Mouse (Mus musculus): ENCODE results near the gene Tshr. TPM values are rescaled to one million over a fixed set of nuclear protein-coding genes. Genes with fewer than 3 reads are reported as not detected.
"Not testable (repeated sequence)": the region's sequence is repeated elsewhere in the genome, so short reads cannot be mapped to it uniquely, and the experiment has no call there.

The Tshr gene
- polyA plus RNA-seq (2012; rRNA removed) (0.34 and 0.36 TPM in 2 replicates), polyA plus RNA-seq (2014; fragmentation: Nextera tagmentation; extraction: Ambion mirVana) (0.62 and 0.77 TPM in 2 replicates)

DNA sequence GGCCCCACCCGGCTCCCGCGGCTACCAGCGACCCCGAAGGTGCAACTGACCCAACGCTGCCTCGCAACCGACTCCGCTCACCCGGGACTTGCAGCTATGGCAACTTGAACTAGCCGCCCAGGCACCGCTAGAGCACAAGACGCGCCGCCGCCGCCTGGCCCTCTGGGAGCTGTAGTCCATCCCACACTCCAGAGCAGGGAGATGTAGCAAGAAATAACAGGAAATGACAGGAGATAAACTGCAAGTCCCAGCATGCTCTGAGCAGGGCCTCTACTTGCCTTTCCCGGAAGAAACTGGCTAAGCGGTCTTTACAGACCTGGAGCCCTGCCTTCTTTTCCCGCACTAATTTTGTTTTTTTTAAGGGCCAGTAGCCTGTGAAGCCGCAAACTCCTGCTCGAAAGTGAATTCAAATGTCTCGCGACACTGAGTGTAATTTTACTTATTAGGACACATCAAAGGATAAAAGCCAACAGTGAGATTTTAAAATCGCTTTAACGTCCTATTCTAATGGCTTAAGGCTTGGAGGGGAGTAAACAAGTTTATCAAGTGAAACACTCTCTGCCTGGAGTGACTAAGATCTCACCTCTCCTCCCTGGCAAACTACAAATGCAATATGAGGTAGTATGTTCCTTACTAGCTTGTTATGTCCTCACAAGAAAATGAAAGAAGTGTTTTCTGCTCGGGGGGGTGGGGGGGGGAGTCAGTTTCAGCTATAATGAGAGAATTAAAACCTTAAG lies at the start of gene Tshr, which contains the start of gene Cep128:
Gene Tshr (plus strand): TSS at position 283 of the 737 bp plus-strand sequence.
Gene Cep128 (minus strand): TSS at position 129 of the 737 bp plus-strand sequence.
- WGBS, result 2% methylated on average over 27 of the region's 27 CpGs
- DNase-seq (ENCODE audit: low spot score), result peak; percentile 97
- peak; percentile 100 for ATAC-seq (ENCODE audit: low FRiP score, low read depth)

GRCm38 (mm10) chr12:91338656-91339055 lies 45.7 kb upstream of the Tshr start:
- not testable (repeated sequence) for ATAC-seq (ENCODE audit: low FRiP score, low read depth); H3K9me3 ChIP-seq (ENCODE audit: control insufficient read depth, low read length); H3K4me1 ChIP-seq (ENCODE audit: control insufficient read depth, insufficient read depth, low read length); H3K36me3 ChIP-seq (ENCODE audit: control insufficient read depth, insufficient read depth, low read length); H3K4me2 ChIP-seq (replicated peaks; ENCODE audit: low read depth, low read length, severe bottlenecking); DNase-seq (ENCODE audit: low spot score); H3K27ac ChIP-seq (replicated peaks; ENCODE audit: low read depth, low read length); H3K4me3 ChIP-seq (replicated peaks; ENCODE audit: low read length); H3K27me3 ChIP-seq (ENCODE audit: control insufficient read depth, insufficient read depth, low read length); H3K9ac ChIP-seq (ENCODE audit: low read depth, low read length, severe bottlenecking)
- WGBS, result 92% methylated on average over 13 of the region's 13 CpGs

More for the DNA sequence above, at the start of gene Tshr, which contains the start of gene Cep128:
- Histone ChIP-seq H3K36me3 (ENCODE audit: control insufficient read depth, insufficient read depth, low read length) (no peaks in the 10 kb centered on the region), H3K4me3 (replicated peaks; ENCODE audit: low read length) (peak within 1 kb of the TSS; percentile 66), H3K4me2 (replicated peaks; ENCODE audit: low read depth, low read length, severe bottlenecking) (peak within 1 kb of the TSS; percentile 90), H3K9me3 (ENCODE audit: control insufficient read depth, low read length) (no peaks in the 10 kb centered on the region), H3K27ac (replicated peaks; ENCODE audit: low read depth, low read length) (no peak within 1 kb of the TSS), H3K4me1 (ENCODE audit: control insufficient read depth, insufficient read depth, low read length) (peaks cover 4% of the 10 kb centered on the region; the same call in 1 of the 2 replicates), H3K9ac (ENCODE audit: low read depth, low read length, severe bottlenecking) (peak within 1 kb of the TSS; percentile 60), H3K27me3 (ENCODE audit: control insufficient read depth, insufficient read depth, low read length) (no peaks in the 10 kb centered on the region)
- TF ChIP-seq POLR2A (IDR thresholded peaks at IDR 0.05; ENCODE audit: borderline replicate concordance, extremely low read depth, insufficient read depth, insufficient read length), result no peak

DNA sequence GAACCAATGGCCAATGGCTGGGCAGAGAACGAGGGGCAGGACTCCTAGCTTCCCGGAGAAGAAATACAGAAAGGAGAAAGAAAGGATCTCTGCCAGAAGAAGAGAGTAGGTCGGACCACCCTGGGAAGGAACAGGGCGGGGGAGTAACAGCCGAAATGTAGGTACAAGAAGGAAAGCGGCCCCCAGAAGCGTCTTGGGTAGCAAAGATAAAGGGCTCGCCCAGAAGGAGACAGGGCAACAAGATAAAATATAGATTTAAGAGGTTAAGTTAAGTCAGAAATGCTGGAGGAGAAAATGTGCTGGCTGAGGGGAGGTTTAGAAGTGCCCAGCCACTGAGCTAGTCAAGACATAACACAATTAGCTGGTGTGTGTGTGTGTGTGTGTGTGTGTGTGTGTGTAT lies 30.6 kb upstream of the Tshr start:
- H3K9me3 ChIP-seq (ENCODE audit: control insufficient read depth, low read length), result no peaks in the 10 kb centered on the region
- ATAC-seq (ENCODE audit: low FRiP score, low read depth), result no peak
- H3K27ac ChIP-seq (replicated peaks; ENCODE audit: low read depth, low read length), result no peak overlapping the region
- no peaks in the 10 kb centered on the region for H3K4me1 ChIP-seq (ENCODE audit: control insufficient read depth, insufficient read depth, low read length)
- WGBS, result 89% methylated on average over 8 of the region's 8 CpGs
- no peak for TF ChIP-seq POLR2A (IDR thresholded peaks at IDR 0.05; ENCODE audit: borderline replicate concordance, extremely low read depth, insufficient read depth, insufficient read length)
- H3K27me3 ChIP-seq (ENCODE audit: control insufficient read depth, insufficient read depth, low read length), result no peaks in the 10 kb centered on the region
- no peaks in the 10 kb centered on the region for H3K36me3 ChIP-seq (ENCODE audit: control insufficient read depth, insufficient read depth, low read length)
- H3K4me2 ChIP-seq (replicated peaks; ENCODE audit: low read depth, low read length, severe bottlenecking), result no peak overlapping the region
- no peak overlapping the region for H3K4me3 ChIP-seq (replicated peaks; ENCODE audit: low read length)
- DNase-seq (ENCODE audit: low spot score), result no peak
- no peak overlapping the region for H3K9ac ChIP-seq (ENCODE audit: low read depth, low read length, severe bottlenecking)

GRCm38 (mm10) chr12:91369173-91369572 lies 15.2 kb upstream of the Tshr start:
- ATAC-seq (ENCODE audit: low FRiP score, low read depth) (no peak), DNase-seq (ENCODE audit: low spot score) (no peak)
- Histone ChIP-seq H3K4me3 (replicated peaks; ENCODE audit: low read length) (no peak overlapping the region), H3K9me3 (ENCODE audit: control insufficient read depth, low read length) (0 out of 2 replicates have a peak, but pooled peaks cover 3% of the 10 kb centered on the region), H3K27ac (replicated peaks; ENCODE audit: low read depth, low read length) (no peak overlapping the region), H3K36me3 (ENCODE audit: control insufficient read depth, insufficient read depth, low read length) (peaks cover 3% of the 10 kb centered on the region; the same call in 1 of the 2 replicates), H3K4me2 (replicated peaks; ENCODE audit: low read depth, low read length, severe bottlenecking) (no peak overlapping the region), H3K27me3 (ENCODE audit: control insufficient read depth, insufficient read depth, low read length) (no peaks in the 10 kb centered on the region), H3K4me1 (ENCODE audit: control insufficient read depth, insufficient read depth, low read length) (no peaks in the 10 kb centered on the region), H3K9ac (ENCODE audit: low read depth, low read length, severe bottlenecking) (no peak overlapping the region)
- WGBS, result 89% methylated on average over 3 of the region's 3 CpGs
- TF ChIP-seq POLR2A (IDR thresholded peaks at IDR 0.05; ENCODE audit: borderline replicate concordance, extremely low read depth, insufficient read depth, insufficient read length), result no peak

GRCm38 (mm10) chr12:91383516-91384264 lies 673 bp upstream of the Tshr start:
- no peaks in the 10 kb centered on the region for H3K27me3 ChIP-seq (ENCODE audit: control insufficient read depth, insufficient read depth, low read length)
- peak overlapping the region; percentile 90 for H3K4me2 ChIP-seq (replicated peaks; ENCODE audit: low read depth, low read length, severe bottlenecking)
- peak overlapping the region; percentile 57 for H3K9ac ChIP-seq (ENCODE audit: low read depth, low read length, severe bottlenecking)
- DNase-seq (ENCODE audit: low spot score) (peak; percentile 45), ATAC-seq (ENCODE audit: low FRiP score, low read depth) (peak; percentile 28; the same call in 1 of the 2 replicates)
- H3K4me1 ChIP-seq (ENCODE audit: control insufficient read depth, insufficient read depth, low read length), result peaks cover 4% of the 10 kb centered on the region; the same call in 1 of the 2 replicates
- TF ChIP-seq POLR2A (IDR thresholded peaks at IDR 0.05; ENCODE audit: borderline replicate concordance, extremely low read depth, insufficient read depth, insufficient read length), result no peak
- 3% methylated on average over 21 of the region's 22 CpGs for WGBS
- no peak overlapping the region for H3K27ac ChIP-seq (replicated peaks; ENCODE audit: low read depth, low read length)
- no peaks in the 10 kb centered on the region for H3K36me3 ChIP-seq (ENCODE audit: control insufficient read depth, insufficient read depth, low read length)
- peak overlapping the region; percentile 66 for H3K4me3 ChIP-seq (replicated peaks; ENCODE audit: low read length)
- no peaks in the 10 kb centered on the region for H3K9me3 ChIP-seq (ENCODE audit: control insufficient read depth, low read length)

Data from limb, embryonic 14.5 days (tissue).